Mouse (Mus musculus) erythroid progenitor cell, adult 5-6 weeks (primary cell): ENCODE results near the gene Trim41. TPM values are rescaled to one million over a fixed set of nuclear protein-coding genes. Genes with fewer than 3 reads are reported as not detected.
"Not testable (repeated sequence)": the region's sequence is repeated elsewhere in the genome, so short reads cannot be mapped to it uniquely, and the experiment has no call there.

Source experiments
- ATAC-seq: replicated peaks from 2 replicates; pipeline ENCODE4 v1.8.0; 2016; ENCODE audit warnings: moderate number of reproducible peaks, mild to moderate bottlenecking, moderate TSS enrichment, inconsistent platforms; ENCODE audit not compliant: poor library complexity, low FRiP score, severe bottlenecking
- total RNA-seq, 2 experiments: library from RNA; stranded (forward) in 1 of 2; stranded (reverse) in 1 of 2; fragments of 150-400 nt in 1 of 2; fragments of 186-747, 209-891 nt in 1 of 2; gene quantifications; 2 replicates each; pipeline versions ENCODE4 v1.2.3 to v1.2.4; 2015 to 2017; ENCODE audit warnings: low replicate concordance in 2 of 2

Gene Trim41
- total RNA-seq (2015; ENCODE audit: low replicate concordance), result 8.8 and 10.1 TPM in 2 replicates
- total RNA-seq (2017; ENCODE audit: low replicate concordance), result 17.5 and 41.5 TPM in 2 replicates

DNA sequence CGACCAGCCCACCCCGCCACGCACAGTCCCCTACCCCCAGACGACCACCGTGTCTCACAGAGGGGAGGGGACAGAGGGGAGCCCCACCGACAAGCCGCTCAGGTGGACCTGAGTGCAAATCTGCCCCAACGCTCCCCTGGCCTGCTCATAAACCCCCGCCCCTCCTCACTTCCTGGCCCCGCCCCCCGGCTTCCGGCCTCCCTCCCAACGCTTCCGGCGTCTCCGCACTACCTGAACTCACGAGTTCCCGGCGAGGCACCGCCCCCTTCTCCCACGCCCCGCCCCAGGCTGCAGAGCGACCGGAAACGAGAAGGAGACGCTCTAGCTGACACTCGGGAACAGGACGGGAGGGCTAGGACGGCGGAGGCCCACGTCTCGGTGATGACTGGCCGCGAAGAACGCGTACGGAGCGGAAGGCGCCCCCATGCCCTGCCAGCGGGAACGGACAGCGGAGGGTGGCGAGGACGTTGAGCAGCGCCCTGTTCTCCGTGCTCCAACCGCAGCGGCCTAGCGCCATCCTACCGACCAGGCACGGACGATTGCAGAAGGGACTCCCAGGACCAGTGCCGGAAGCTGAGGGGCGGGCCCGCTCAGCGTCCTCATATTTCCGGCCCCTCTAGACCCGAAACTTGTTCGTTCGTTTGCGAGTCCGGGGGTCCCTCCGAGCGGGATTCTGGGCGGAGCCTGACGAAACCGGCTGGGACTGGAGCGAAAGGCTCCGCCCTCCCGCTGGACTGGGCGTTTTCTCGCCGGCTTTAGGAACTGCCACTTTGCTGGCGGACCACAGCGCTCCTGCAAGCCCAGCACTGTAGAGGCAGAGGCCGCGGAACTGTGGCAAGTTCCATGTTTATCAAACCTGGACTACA is at the start of gene Trim41:
Gene Trim41, minus strand, starts transcription at position 554 of the 866 bp plus-strand sequence.
- ATAC-seq, result peak; percentile 91

GRCm38 (mm10) chr11:48866481-48866880 is 49.3 kb upstream of the Trim41 start:
- no peak for ATAC-seq

GRCm38 (mm10) chr11:48863808-48864207 is 46.7 kb upstream of the Trim41 start:
- ATAC-seq, result no peak

DNA sequence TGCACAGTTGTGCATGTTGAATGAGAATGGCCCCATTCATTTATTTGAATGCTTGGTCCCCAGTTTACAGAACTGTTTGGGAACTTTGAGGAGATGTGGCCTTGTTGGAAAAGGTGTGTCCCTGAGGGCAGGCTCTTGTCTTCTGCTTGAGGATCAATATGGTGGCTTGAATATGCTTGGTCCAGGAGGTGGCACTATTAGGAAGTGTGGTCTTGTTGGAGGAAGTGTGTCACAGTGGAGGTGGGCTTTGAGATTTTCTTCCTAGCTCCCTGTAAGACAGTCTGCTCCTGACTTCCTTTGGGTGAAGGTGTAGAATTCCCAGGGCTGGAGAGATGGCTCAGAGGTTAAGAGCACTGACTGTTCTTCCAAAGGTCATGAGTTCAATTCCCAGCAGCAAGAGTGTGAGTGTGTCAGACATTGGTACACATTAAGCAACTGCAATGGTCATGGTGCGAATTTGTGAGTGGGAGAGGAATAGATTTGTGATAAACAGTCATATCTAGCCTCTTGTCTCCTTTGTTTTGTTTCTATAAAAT is 45.7 kb upstream of the Trim41 start:
- ATAC-seq, result no peak

DNA sequence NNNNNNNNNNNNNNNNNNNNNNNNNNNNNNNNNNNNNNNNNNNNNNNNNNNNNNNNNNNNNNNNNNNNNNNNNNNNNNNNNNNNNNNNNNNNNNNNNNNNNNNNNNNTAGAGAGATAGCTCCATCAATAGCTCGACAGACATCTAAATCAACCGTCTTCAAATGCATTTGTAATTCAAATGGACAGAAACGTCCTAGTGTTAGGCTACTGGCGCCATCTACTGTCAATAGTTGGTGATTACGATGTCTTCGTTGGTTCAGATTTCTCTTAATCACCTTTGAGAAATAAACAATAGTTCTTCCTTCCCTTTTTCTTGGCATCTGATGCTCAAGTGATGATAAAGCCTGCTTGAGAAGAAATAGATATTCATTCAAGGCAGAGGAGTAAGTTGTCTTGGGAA is 41.9 kb upstream of the Trim41 start:
- no peak for ATAC-seq

- ATAC-seq, result peak; percentile 53
Observed at GRCm38 (mm10) chr11:48853474-48854180, 36.5 kb upstream of the Trim41 start.

DNA sequence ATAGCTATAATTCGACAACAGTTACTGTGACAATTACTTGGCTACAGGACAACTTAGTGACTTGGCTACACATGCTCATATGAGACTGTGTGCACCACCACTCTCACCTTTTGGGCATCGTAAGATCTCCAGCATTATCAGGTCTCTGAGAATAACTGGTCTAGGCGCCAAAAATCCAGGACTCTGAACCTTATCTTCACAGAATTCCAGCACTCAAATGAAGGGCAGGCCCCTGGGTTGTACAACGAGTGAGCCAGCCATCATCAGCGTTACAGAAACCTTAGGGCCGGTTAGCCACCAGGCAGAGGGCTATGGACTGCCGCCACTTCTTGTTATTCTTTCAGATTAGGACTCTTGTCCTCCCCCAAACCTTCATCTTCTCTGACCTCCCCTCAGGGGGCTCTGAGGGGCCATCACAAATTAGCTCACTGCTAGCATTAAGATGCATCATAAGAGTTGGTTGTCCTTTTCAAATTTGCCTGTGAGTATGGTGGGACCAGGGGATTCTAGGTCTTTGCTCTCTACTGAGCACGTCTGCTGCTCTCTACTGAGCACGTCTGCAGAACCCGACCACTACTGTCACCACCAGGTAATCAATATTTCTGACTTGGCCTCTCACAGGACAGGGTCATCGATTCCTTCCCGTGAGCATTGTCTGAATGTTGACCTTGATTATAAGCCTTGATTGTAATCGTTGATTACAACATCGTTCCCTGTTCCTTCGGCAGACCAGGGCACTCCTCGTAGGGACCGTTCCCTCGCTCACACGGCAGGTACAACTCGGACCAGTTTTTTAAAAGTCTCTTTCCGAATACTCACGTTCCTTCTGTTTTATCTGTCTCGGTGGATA is 35.7 kb upstream of the Trim41 start:
- no peak for ATAC-seq

DNA sequence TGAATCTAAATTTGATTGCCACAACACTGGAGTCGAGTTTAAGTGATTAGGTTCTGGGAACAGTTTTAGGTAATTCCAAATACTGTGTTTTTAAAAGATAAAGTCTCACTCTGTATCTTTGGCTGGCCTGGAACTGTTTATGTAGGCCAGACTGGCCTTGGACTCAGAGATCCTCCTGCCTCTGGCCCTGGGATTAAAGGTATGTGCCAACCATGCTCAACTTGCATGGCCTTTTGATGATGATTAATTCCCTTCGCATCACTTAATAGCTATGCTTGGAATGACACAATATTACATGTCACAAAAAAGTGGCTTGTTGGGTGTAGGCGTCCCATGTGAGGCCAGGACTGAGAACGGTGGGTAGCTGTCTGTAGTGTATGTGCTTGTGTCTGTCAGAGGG is 35.0 kb upstream of the Trim41 start:
- no peak for ATAC-seq

GRCm38 (mm10) chr11:48851270-48851995 is 34.3 kb upstream of the Trim41 start:
- ATAC-seq, result no peak

DNA sequence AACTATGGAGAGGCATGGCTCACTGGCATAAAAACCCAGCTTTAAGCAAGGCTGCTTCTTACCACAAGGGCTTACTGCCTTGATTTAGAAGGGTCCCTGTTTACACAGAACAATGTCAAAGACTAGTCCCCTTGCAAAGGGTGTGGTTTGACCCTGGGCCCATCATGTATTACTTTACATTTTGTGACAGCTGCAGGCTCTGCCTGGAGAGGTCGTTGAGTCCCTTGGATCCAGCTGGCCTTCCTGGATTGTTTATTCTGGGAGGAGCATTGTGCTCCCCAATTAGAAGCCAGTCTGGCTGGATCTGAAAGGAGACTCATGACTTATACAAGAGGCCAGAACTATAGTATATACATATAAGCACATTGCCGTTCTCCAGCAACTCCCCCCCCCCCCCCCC is 33.1 kb upstream of the Trim41 start:
- ATAC-seq, result no peak

- no peak for ATAC-seq
Observed at GRCm38 (mm10) chr11:48846881-48847280, 29.7 kb upstream of the Trim41 start.

- ATAC-seq, result not testable (repeated sequence)
Observed at GRCm38 (mm10) chr11:48846362-48846761, 29.2 kb upstream of the Trim41 start.

DNA sequence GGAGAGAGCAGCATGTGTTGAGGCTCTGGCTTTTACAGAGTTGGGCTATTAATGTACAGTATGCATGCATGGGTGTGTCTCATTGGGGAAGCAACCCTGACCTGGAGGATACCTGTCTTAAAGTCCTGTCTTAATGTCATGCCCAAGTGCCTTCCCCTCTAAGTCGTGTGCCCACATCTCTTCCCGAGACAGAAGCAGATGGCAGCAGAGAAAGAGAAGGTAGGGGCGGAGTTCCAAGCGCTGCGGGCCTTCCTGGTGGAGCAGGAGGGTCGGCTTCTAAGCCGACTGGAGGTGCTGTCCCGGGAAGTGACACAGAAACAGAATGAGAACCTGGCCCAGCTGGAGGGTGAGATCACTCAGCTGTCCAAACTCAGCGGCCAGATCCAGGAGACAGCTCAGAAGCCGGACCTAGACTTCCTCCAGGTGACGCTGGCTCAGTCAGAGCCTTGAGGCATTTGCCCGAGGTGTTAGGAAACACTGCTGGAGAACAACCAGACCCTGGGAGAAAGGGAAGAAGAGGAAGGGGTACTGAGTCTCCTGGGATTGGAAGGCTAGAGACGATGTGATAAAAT is 28.2 kb upstream of the Trim41 start:
- no peak for ATAC-seq

- no peak for ATAC-seq
Observed at GRCm38 (mm10) chr11:48844309-48844708, 27.2 kb upstream of the Trim41 start.

DNA sequence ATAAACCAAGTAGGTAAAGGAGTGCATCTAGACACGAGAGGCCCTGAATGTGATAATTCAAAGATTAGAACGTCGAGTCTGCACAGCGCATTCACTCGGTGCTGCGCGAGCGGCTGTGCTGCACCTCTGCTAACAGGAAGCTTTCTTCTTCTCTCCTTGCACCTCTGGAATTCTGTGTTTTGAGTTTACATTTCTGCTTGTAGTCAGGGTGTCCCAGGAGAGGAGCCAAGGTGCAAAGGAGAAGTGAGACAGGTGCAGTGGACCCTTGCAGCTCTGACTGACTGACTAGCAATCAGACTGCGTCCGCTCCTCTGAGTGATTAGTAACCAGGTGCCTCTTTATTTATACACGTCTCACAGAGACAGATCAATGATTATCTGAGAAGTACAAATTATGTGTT is 26.0 kb upstream of the Trim41 start:
- no peak for ATAC-seq

GRCm38 (mm10) chr11:48842378-48842792 is 25.2 kb upstream of the Trim41 start:
- ATAC-seq, result no peak

GRCm38 (mm10) chr11:48841213-48841612 is 24.1 kb upstream of the Trim41 start:
- no peak for ATAC-seq

- ATAC-seq, result no peak
Observed at GRCm38 (mm10) chr11:48840805-48841204, 23.7 kb upstream of the Trim41 start.
